Mouse (Mus musculus) left cerebral cortex, adult 18-20 months (tissue): ENCODE results near the gene Styxl1. TPM values are rescaled to one million over a fixed set of nuclear protein-coding genes. Genes with fewer than 3 reads are reported as not detected.

Source experiments
- DNase-seq, 2 experiments: peaks; one replicate each; pipeline ENCODE4 v3.0.0; 2021 to 2022; ENCODE audit warnings: low spot score in 2 of 2, mixed read lengths in 1 of 2
- total RNA-seq, 2 experiments: library from RNA; stranded (reverse); gene quantifications; 2 replicates each; pipeline ENCODE4 v1.2.3; 2021

Gene Styxl1
- total RNA-seq, 2 experiments from 2014 or later, result not detected

GRCm38 (mm10) chr5:135726641-135727346 lies 51.4 kb downstream of the Styxl1 start:
- DNase-seq, result no peak

DNA sequence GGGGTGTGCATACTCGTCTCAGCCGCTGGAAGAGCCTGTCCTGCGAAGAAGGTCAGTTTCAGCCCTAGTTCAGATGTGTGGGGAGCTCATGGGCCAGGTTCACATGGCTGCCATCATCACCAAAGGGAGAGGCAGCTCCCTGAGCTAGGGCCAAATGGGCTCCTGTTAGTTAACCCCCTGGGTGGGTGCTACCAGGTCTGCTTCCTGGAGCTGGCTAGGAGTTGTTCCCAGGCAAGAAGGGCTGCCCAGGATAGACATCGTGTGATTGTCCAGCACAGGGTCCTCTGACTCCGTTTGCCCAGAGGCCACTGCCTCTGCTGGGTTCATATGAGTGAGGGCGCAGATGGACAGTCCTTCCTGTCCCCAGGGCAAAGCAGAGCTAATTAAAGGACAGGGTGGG lies 52.2 kb downstream of the Styxl1 start:
- no peak for DNase-seq

- DNase-seq, result peak in 1 of 2 experiments; percentile 59
Measured at GRCm38 (mm10) chr5:135725391-135725841, 52.8 kb downstream of the Styxl1 start.

DNA sequence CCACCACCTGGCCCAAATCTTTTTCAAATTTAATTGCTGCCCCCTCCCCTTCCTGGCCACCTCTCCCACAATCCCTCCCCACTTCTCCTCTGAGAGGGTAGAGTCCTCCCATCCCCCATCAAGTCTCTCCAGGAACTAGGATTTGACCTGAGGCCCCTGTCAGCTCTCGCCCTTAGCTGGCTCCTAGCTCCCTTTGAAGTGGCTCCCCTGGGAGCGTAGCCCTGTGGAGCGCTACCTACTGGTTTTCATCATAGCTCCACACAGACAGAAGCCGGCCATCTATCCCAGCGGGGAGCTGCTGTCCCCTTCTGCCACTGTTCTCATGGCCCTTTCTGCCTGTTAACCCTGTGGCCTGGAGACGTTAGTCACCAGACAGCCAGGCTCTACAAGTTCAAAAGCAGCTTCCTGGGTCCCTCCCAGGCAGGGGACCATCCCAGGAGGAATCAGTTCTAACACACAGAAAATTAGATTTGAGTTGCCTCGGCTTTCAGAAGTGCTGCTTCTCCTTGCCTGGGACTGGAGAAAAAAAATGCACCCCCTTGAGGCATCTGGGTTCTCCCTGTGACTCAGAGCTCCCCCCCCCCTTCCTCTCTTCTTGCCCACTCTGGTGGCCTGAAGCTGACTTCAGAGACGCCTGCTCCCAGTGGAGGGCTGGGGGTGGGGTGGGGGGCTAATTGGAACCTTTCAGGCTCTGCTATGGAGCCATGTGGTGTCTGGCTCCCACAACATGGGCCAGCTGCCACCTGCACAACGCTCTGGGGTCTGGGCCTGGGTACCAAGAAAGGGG lies 53.5 kb downstream of the Styxl1 start:
- DNase-seq, result no peak

GRCm38 (mm10) chr5:135723165-135723751 lies 54.9 kb downstream of the Styxl1 start:
- DNase-seq, result no peak

GRCm38 (mm10) chr5:135722121-135722520 lies 56.1 kb downstream of the Styxl1 start:
- peak; percentile 45 to 64 for DNase-seq

DNA sequence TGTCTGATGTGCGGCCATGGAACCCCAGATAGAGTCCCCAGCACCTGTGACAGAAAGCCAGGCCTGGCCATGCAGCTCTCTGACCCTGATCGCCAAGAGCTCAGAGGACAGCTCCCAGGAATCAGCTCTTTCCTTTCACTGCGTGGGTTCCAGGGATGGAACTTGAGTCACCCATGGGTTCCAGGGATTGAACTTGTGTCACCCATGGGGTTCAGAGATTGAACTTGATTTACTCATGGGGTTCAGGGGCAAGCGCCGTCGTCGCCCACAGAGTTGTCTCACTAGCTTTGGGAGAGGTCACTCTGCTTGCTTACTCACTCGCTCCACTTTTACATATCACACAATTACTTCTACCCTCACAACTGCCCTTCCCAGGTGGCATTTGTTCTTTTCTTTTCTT lies 57.1 kb downstream of the Styxl1 start:
- no peak for DNase-seq

DNA sequence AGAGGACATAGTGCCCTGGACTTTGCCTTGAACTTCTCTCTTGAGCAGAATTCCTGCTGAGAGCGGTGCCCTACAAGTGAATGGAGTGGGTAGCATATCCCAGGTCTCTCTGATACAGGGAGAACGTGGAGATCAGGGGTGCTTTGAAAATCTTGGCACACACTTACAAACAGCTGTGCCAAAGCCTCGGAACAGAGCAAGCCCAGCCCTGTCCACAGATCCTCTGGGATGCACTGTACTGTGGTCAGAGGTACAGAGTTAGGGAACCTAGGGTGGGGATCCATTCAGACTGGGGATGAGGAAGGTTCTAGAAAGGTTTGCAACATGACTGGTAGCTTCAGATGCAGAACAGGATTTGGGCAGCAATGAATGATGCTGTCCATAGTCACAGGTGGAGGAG lies 58.1 kb downstream of the Styxl1 start:
- no peak for DNase-seq

DNA sequence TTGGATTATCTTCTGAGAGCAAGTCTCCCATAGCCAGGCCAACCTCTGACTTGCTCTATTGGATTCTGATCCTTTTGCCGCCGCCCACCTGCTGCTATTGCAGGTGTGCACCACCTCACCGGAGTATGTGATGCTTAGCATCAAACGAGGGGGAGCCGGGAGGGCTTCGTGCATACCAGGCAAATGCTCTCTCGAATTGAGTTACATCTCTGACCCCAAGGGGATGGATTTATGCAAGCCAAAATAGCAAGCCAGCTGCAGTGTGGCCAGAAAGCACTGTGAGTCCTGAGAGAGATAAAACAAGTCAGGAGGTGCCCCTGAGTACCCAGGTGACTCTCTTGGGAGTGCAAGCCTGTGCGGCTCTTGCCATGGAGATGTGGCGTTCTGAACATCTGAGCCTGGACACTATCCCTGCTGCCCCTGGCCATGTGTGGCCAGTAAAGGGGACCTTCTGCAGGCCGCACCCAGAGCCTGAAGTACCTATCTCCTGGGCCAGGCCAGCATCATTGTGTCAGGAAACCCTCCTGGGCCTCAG lies 58.5 kb downstream of the Styxl1 start:
- no peak for DNase-seq

DNA sequence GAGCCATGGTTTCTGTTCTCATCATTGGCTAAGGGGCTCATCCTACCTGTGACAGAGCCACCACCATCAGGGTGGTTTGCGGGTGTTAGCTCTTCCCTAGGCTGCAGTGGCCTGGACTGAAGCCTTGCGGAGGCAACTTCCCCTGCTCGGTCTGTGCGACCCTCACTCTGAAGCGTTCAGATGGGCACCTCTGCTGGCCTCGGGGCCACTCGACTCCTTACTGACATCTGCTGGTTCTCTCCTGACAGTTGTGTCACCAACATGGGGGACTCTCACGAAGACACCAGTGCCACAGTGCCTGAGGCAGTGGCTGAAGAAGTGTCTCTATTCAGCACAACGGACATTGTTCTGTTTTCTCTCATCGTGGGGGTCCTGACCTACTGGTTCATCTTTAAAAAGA lies 62.6 kb downstream of the Styxl1 start:
- DNase-seq, result no peak

GRCm38 (mm10) chr5:135713441-135714218 lies 64.6 kb downstream of the Styxl1 start:
- DNase-seq, result peak; percentile 68

DNA sequence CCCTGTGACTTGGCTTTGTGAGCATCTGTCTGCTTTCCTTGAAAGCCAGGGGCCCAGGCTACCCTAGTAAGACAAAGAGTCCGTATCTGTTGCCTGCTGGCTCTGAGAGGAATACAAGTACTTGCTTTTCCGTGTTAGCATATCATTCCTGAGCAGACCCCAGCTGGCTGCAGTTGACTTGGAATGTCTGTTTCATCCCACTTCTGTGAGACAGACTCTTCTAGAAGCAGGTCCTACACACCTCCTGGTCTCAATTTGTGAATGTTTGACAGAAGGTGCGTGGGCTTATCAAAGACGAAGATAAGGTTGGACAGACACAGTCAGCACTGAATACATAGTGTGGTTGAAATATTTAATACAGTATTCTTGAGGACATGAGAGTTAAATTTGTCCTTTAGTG lies 65.4 kb downstream of the Styxl1 start:
- peak; percentile 55 to 66 for DNase-seq

DNA sequence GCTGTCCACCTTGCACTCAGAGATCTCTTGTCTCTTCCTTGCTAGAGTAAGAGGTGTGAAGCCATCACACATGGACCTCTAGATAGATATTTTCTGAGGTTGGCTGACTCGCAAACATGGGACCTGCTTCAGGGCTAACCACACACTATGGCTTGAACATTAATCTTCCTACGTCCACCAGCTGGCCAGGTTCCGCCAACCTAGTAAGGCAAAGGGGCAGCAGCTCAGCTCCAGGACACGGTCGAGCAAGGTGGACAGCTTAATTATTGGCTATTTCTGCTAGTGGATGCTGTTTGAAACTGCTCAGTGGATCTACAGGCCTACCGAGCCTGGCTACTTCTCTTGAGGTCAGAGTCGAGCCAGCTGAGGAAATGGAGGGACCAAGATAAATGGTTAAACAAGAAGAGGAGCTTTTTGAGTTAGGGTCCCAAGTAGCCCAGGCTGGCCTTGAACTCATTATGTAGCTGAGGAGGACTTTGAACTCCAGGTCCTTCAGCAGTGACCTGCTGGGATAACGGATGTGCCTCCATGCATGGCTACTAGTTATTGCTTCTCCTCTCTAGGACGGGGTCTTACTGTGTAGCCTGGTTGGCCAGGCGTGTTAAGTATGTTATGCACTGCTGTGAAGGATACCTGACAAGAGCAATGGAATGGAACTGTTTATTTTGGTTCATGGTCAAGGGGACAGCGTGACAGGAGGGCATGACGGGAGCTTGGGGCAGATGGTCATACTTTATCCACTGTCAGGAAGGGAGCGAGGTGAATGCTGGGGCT lies 66.4 kb downstream of the Styxl1 start:
- DNase-seq, result no peak

DNA sequence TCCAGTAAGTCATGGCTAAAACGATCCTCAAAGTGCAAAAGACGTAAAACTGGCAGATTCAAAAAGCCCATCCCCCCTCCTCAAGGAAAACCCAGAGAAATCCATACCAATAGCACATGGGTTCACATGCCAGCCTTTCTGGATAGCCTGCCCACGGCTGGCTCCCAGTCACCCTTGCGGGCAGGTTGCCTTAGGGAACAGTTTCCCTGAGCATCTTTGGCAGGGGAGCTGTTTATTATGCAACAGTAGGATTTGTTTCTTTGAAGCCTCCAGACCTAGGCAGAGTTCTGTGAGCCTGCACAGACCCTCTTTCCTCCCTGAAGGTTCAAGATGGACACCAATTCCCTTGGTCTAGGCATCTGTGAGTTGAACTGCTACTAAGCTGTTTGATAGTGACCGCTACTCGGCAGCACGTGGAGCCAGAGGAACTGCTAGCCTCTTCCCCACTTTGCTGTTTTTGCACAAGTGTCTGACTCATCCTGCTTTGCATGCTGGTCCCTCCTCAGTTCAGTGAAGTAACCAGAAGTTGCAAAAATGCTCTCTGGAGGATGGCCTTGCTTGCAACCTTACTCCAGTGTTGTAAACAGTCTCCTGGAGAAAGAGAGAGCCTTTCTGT lies 67.5 kb downstream of the Styxl1 start:
- DNase-seq, result peak; percentile 38 to 49

- DNase-seq, result no peak
Measured at GRCm38 (mm10) chr5:135709716-135710115, 68.5 kb downstream of the Styxl1 start.

DNA sequence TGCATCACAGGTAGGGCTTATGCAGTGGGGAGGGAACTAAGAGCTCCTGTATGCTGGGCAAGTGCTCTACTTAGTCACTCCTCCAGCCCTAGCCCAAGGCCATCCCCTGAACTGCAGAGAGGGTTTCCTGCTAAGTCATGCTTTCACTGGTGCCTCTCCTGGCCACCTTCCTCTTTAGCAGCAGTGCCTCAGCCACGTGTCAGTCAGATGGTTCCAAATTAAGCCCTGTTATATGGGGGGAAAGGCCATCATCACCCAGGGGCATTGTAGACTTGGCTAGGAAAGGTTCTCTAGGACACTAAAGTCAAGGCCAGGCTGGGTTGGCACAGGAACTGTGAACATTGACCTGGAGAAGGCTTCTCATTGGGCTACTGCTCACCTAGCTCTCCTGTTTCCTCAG lies 70.3 kb downstream of the Styxl1 start:
- DNase-seq, result no peak

- no peak for DNase-seq
Measured at GRCm38 (mm10) chr5:135707039-135707438, 71.1 kb downstream of the Styxl1 start.

DNA sequence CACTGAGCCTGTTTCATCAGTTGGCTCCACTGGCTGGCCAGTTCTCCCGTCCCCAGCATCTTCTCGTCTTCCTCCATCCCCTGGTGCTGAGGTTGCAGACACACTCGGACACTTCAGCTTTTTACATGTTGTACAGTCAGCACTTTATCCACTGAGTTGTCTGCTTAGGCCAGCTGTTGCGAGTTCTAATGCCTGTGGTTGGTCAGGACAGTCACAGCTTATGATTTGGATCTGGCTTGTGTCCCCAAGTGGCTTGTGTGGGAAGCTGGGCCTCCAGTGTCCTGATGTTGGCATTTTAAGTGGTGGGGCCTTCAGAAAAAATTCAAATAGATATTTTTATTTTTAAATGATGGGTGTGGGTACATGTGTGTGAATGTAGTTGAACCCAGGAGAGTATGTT lies 72.8 kb downstream of the Styxl1 start:
- DNase-seq, result no peak

DNA sequence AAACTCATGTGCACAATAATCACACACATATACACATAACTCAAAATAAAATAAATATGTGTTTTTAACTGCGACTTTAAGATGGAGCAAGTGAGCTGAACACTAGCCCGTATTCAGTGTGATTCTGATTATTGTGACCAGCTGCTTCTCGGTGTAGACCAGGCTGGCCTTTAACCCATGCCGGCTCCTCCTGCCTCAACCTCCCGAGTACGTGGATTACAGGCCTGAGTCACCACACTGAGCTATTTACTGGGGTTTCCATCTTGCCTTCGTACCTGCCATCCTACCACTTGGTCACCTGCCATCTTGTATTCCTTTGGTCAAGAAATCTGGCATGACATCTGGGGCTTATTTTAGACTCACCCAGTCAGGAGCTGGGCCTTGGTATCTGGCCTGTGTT lies 74.8 kb downstream of the Styxl1 start:
- no peak for DNase-seq

DNA sequence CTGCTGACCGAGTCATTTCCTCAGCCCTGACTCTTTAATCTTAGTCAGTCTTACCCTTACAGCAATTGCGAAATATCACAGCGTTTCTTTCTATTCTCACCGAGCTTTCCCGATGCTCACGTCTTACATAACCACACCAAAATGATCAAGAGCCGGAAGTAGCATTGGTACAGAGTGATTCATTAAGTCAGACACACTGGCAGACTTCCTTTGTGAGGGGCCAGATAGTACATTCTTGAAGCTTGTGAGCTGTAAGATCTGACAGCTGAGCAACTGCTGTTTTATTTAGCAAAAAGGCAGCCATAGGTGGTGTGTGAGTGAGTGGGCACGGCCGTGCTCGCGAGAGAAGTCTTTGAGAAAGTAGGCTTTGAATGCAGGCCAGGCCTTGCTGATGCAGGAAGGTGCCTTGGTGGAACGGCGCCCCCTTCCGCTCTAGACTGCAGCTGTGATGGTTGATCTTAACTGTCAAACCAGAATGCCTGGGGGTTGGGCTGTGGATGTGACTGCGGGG lies 75.4 kb downstream of the Styxl1 start:
- DNase-seq, result peak; percentile 69 to 75
